Mouse (Mus musculus) yolk sac, embryonic 10.5 days (tissue): ENCODE data around the gene Rbm3.
"Not testable (repeated sequence)": the region's sequence is repeated elsewhere in the genome, so short reads cannot be mapped to it uniquely, and the experiment has no call there.

Experiments
- DNase-seq: peaks from one replicate; pipeline ENCODE4 v3.0.0-alpha.2; 2017; ENCODE audit warnings: low spot score

The Rbm3 gene

GRCm38 (mm10) chrX:8131393-8131792, 14.3 kb downstream of the Rbm3 start:
- DNase-seq, result no peak

GRCm38 (mm10) chrX:8125235-8125634, 20.4 kb downstream of the Rbm3 start:
- DNase-seq, result no peak

- no peak for DNase-seq
These were observed 21.7 kb downstream of the Rbm3 start for GRCm38 (mm10) chrX:8123821-8124470.

GRCm38 (mm10) chrX:8117264-8117663, 28.4 kb downstream of the Rbm3 start:
- DNase-seq, result no peak

- no peak for DNase-seq
These were observed 30.4 kb downstream of the Rbm3 start for GRCm38 (mm10) chrX:8115275-8115674.

- no peak for DNase-seq
These were observed 40.7 kb downstream of the Rbm3 start for GRCm38 (mm10) chrX:8105019-8105418.

GRCm38 (mm10) chrX:8102213-8102668, 43.4 kb downstream of the Rbm3 start:
- peak; percentile 6 for DNase-seq

GRCm38 (mm10) chrX:8101017-8101416, 44.7 kb downstream of the Rbm3 start:
- peak; percentile 58 for DNase-seq

- DNase-seq, result peak; percentile 41
These were observed 46.2 kb downstream of the Rbm3 start for GRCm38 (mm10) chrX:8099435-8099834.

GRCm38 (mm10) chrX:8096787-8097242, 48.9 kb downstream of the Rbm3 start:
- peak; percentile 94 for DNase-seq

GRCm38 (mm10) chrX:8096068-8096786, 49.5 kb downstream of the Rbm3 start:
- not testable (repeated sequence) for DNase-seq

- DNase-seq, result no peak
These were observed 50.1 kb downstream of the Rbm3 start for GRCm38 (mm10) chrX:8095546-8095945.

GRCm38 (mm10) chrX:8090954-8091347, 54.7 kb downstream of the Rbm3 start:
- DNase-seq, result not testable (repeated sequence)

- DNase-seq, result no peak
These were observed 55.2 kb downstream of the Rbm3 start, which contains the start of gene Was for GRCm38 (mm10) chrX:8090346-8090953. Gene Was, minus strand, starts transcription at chrX:8090498.

GRCm38 (mm10) chrX:8089746-8090145, 55.9 kb downstream of the Rbm3 start:
- DNase-seq, result no peak
